Comparison of ENCODE assay signal across 16 mouse cellular contexts in genomic region chr10:42510141-42510540, GRCm38 (mm10). TPM values are rescaled to one million over a fixed set of nuclear protein-coding genes. Genes with fewer than 3 reads are reported as not detected.
A peak's percentile ranks its signal among the peaks of the same experiment; 100 is the strongest.
DNase-seq lines count a peak whose midpoint lies in the region; ATAC-seq and TF ChIP-seq lines count a peak whose summit lies in the region.
"Had no signal": no experiment of that assay in that cellular context is flagged by ENCODE, and none has a peak within 500 bp of the region (broad histone marks: within the 10 kb centered on the region; RNA-seq: fewer than 3 reads in every experiment).

No protein-coding gene starts in this region.

- TF ChIP-seq CTCF in kidney, postnatal 0 days (IDR thresholded peaks at IDR 0.05; ENCODE audit: low read depth), result peak; percentile 19; the same call in 1 of the 2 replicates
- peak; percentile 3 to 27 (median 12); a peak in 1 of 6 replicates for TF ChIP-seq CTCF in MEL (IDR thresholded peaks at IDR 0.05 in 2 of 3, conservative IDR thresholded peaks at IDR 0.05 in 1 of 3; ENCODE audit: control insufficient read depth in 1 of 3, insufficient read depth in 1 of 3, low read depth in 2 of 3, low read length in 3 of 3, poor library complexity in 1 of 3, severe bottlenecking in 1 of 3)

- no peak for DNase-seq in kidney, postnatal 0 days (ENCODE audit: low spot score)
- DNase-seq in kidney, postnatal 4 days, result no peak
- DNase-seq in CD4-positive helper T cell, adult 2 months (ENCODE audit: low read depth, low spot score), result peak; percentile 17
- peak; percentile 33 for DNase-seq in MEL (ENCODE audit: low read depth, low spot score)
- no peak for DNase-seq in left cerebral cortex, postnatal 14 days (ENCODE audit: low spot score in 2 of 2)
- DNase-seq in layer of hippocampus, postnatal 25 days (ENCODE audit: extremely low spot score in 1 of 2, low spot score in 1 of 2), result no peak
- DNase-seq: cerebellum, postnatal 36 days; kidney, adult 9 months; right cerebral cortex, adult 18-20 months had no signal

- intact Hi-C loops in left cerebral cortex, postnatal 14 days (cut with DNase I), result no loop called here

- no peak overlapping the region for H3K9ac ChIP-seq in kidney, postnatal 0 days (ENCODE audit: low read depth, low read length)
- no peak overlapping the region for H3K9ac ChIP-seq in MEL (ENCODE audit: control insufficient read depth, low read depth, low read length, poor library complexity, severe bottlenecking)
- no peak overlapping the region for H3K9ac ChIP-seq in liver, embryonic 15.5 days
- H3K9ac ChIP-seq: embryonic facial prominence, embryonic 12.5 days; hindbrain, embryonic 13.5 days; midbrain, embryonic 12.5 days had no signal

- TF ChIP-seq POLR2A in MEL (IDR thresholded peaks at IDR 0.05; ENCODE audit: control insufficient read depth in 1 of 2, insufficient read depth in 1 of 2, low read depth in 1 of 2, low read length in 2 of 2, poor library complexity in 1 of 2), result no peak

- no peaks in the 10 kb centered on the region for H3K27me3 ChIP-seq in kidney, postnatal 0 days (ENCODE audit: insufficient read depth, low read length)
- no peaks in the 10 kb centered on the region for H3K27me3 ChIP-seq in MEL (ENCODE audit: control insufficient read depth in 1 of 2, insufficient read depth in 2 of 2, low read length in 2 of 2)
- H3K27me3 ChIP-seq in liver, embryonic 15.5 days, result no peaks in the 10 kb centered on the region
- H3K27me3 ChIP-seq: CH12.LX; embryonic facial prominence, embryonic 12.5 days; hindbrain, embryonic 13.5 days; midbrain, embryonic 12.5 days had no signal

- ATAC-seq in kidney, postnatal 0 days (replicated peaks; ENCODE audit: low FRiP score, low read depth), result no peak
- no peak for ATAC-seq in liver, embryonic 15.5 days (ENCODE audit: insufficient read depth)

- H3K4me2 ChIP-seq in kidney, postnatal 0 days (ENCODE audit: low read length), result no peak overlapping the region
- H3K4me2 ChIP-seq in liver, embryonic 15.5 days, result no peak overlapping the region
- H3K4me2 ChIP-seq: embryonic facial prominence, embryonic 12.5 days; hindbrain, embryonic 13.5 days; midbrain, embryonic 12.5 days had no signal

- H3K4me3 ChIP-seq in kidney, postnatal 0 days (replicated peaks; ENCODE audit: low read depth, low read length), result no peak overlapping the region
- H3K4me3 ChIP-seq in MEL (ENCODE audit: control insufficient read depth in 1 of 2, insufficient read depth in 1 of 2, low read depth in 2 of 2, low read length in 2 of 2), result no peak overlapping the region
- H3K4me3 ChIP-seq in liver, embryonic 15.5 days (replicated peaks), result no peak overlapping the region
- H3K4me3 ChIP-seq: embryonic facial prominence, embryonic 12.5 days; forebrain, embryonic 10.5 days; hindbrain, embryonic 13.5 days; midbrain, embryonic 12.5 days; myocyte had no signal

- no peak for TF ChIP-seq RAD21 in MEL (IDR thresholded peaks at IDR 0.05; ENCODE audit: low read depth, low read length)

- peaks cover 51% of the 10 kb centered on the region for H3K79me2 ChIP-seq in MEL (ENCODE audit: control insufficient read depth, insufficient read depth, low read length, poor library complexity)

- no peak for TF ChIP-seq EP300 in MEL (IDR thresholded peaks at IDR 0.05; ENCODE audit: low read depth in 1 of 2, low read length in 2 of 2)

- 94% methylated on average over 6 of the region's 6 CpGs for WGBS in kidney, postnatal 0 days
- 58% methylated on average over 6 of the region's 6 CpGs for WGBS in liver, embryonic 15.5 days (ENCODE audit: insufficient replicate concordance)

- no peak overlapping the region for H3K27ac ChIP-seq in kidney, postnatal 0 days
- no peak overlapping the region for H3K27ac ChIP-seq in MEL (ENCODE audit: control insufficient read depth, low read depth, low read length)
- H3K27ac ChIP-seq in liver, embryonic 15.5 days (replicated peaks), result peak overlapping the region; percentile 90
- H3K27ac ChIP-seq: embryonic facial prominence, embryonic 12.5 days; forebrain, embryonic 10.5 days; hindbrain, embryonic 13.5 days; midbrain, embryonic 12.5 days had no signal

- no peaks in the 10 kb centered on the region for H3K9me3 ChIP-seq in kidney, postnatal 0 days (replicated peaks; ENCODE audit: low read length)
- H3K9me3 ChIP-seq in MEL (replicated peaks; ENCODE audit: insufficient read depth, low read length), result no peaks in the 10 kb centered on the region
- H3K9me3 ChIP-seq in liver, embryonic 15.5 days (replicated peaks), result no peaks in the 10 kb centered on the region
- H3K9me3 ChIP-seq: embryonic facial prominence, embryonic 12.5 days; forebrain, embryonic 10.5 days; hindbrain, embryonic 13.5 days; midbrain, embryonic 12.5 days had no signal

- peaks cover 6% of the 10 kb centered on the region; the same call in 1 of the 2 replicates for H3K36me3 ChIP-seq in kidney, postnatal 0 days (ENCODE audit: insufficient read depth, low read length)
- H3K36me3 ChIP-seq in MEL (ENCODE audit: control insufficient read depth in 1 of 2, insufficient read depth in 2 of 2, low read length in 2 of 2), result peaks cover 27 to 44% of the 10 kb centered on the region in 2 experiments
- H3K36me3 ChIP-seq in liver, embryonic 15.5 days (replicated peaks), result peaks cover 43% of the 10 kb centered on the region

- 0 out of 2 replicates have a peak, but pooled peaks cover 3% of the 10 kb centered on the region for H3K4me1 ChIP-seq in kidney, postnatal 0 days (replicated peaks; ENCODE audit: insufficient read depth, low read length)
- H3K4me1 ChIP-seq in MEL (ENCODE audit: control insufficient read depth in 1 of 2, insufficient read depth in 2 of 2, low read length in 2 of 2), result peaks cover 15 to 23% of the 10 kb centered on the region in 2 experiments
- peaks cover 82% of the 10 kb centered on the region for H3K4me1 ChIP-seq in liver, embryonic 15.5 days (replicated peaks)
- H3K4me1 ChIP-seq: embryonic facial prominence, embryonic 12.5 days; forebrain, embryonic 10.5 days; hindbrain, embryonic 13.5 days had no signal

TF ChIP-seq in MEL, 35 proteins besides CTCF, POLR2A, EP300 and RAD21:
- TF ChIP-seq CHD1 (IDR thresholded peaks at IDR 0.05; ENCODE audit: low read depth, low read length), result no peak
- peak; percentile 11; the same call in 1 of the 2 replicates for TF ChIP-seq SMC3 (IDR thresholded peaks at IDR 0.05; ENCODE audit: low read depth, low read length)
- no peak for TF ChIP-seq BHLHE40 (IDR thresholded peaks at IDR 0.05; ENCODE audit: borderline replicate concordance, low read depth, low read length)
TF ChIP-seq in MEL: peak in this region for 1.

RNA-seq across cellular contexts. Expression of gene Snx3, which starts 8.3 kb away (rescaled TPM):
- polyA plus RNA-seq in kidney, postnatal 0 days (2015; fragmentation: Nextera tagmentation; extraction: Ambion mirVana), result 326 and 345 TPM in 2 replicates
- total RNA-seq in MEL (2012; rRNA removed), result 107 TPM in 2 replicates
- polyA plus RNA-seq in MEL (2012; ENCODE audit: insufficient read depth in 1 of 2, insufficient read length in 2 of 2, low read depth in 1 of 2, low replicate concordance in 2 of 2, missing spikeins in 1 of 2), result 100 to 1,000 TPM in 1 of 2 experiments, not detected in 1; 320 TPM
- 251 and 260 TPM in 2 replicates for polyA plus RNA-seq in liver, embryonic 15.5 days (2015; fragmentation: Nextera tagmentation; extraction: Ambion mirVana)
- total RNA-seq in left cerebral cortex, postnatal 14 days (2021), result 100 to 1,000 TPM; 205 to 213 TPM
- 100 to 1,000 TPM; 195 to 223 TPM for total RNA-seq in layer of hippocampus, postnatal 25 days (2021)

RNA-seq across cellular contexts. Expression of gene Afg1l, which starts 31.8 kb away (rescaled TPM):
- 8.3 and 9.6 TPM in 2 replicates for polyA plus RNA-seq in kidney, postnatal 0 days (2015; fragmentation: Nextera tagmentation; extraction: Ambion mirVana)
- 2.8 and 3.4 TPM in 2 replicates for total RNA-seq in MEL (2012; rRNA removed)
- polyA plus RNA-seq in MEL (2012; ENCODE audit: insufficient read depth in 1 of 2, insufficient read length in 2 of 2, low read depth in 1 of 2, low replicate concordance in 2 of 2, missing spikeins in 1 of 2), result 1 to 10 TPM in 1 of 2 experiments, not detected in 1; 3.7 TPM
- 2.3 and 2.7 TPM in 2 replicates for polyA plus RNA-seq in liver, embryonic 15.5 days (2015; fragmentation: Nextera tagmentation; extraction: Ambion mirVana)
- total RNA-seq in left cerebral cortex, postnatal 14 days (2021), result 10 to 100 TPM in 1 of 2 experiments, 1 to 10 TPM in 1; 9.9 to 11.2 TPM
- 10 to 100 TPM; 12.3 to 15.2 TPM for total RNA-seq in layer of hippocampus, postnatal 25 days (2021)

Comparison
In these comparisons a context has a peak if more than half of its experiments do, and no peak if none do; other contexts are left out.
1. DNase-seq: peak in CD4-positive helper T cell, adult 2 months (single experiment) and MEL (single experiment); none in kidney, postnatal 0 days (single experiment), kidney, postnatal 4 days (0 of 2), left cerebral cortex, postnatal 14 days (0 of 2) and layer of hippocampus, postnatal 25 days (0 of 2).